In the genomic region with DNA sequence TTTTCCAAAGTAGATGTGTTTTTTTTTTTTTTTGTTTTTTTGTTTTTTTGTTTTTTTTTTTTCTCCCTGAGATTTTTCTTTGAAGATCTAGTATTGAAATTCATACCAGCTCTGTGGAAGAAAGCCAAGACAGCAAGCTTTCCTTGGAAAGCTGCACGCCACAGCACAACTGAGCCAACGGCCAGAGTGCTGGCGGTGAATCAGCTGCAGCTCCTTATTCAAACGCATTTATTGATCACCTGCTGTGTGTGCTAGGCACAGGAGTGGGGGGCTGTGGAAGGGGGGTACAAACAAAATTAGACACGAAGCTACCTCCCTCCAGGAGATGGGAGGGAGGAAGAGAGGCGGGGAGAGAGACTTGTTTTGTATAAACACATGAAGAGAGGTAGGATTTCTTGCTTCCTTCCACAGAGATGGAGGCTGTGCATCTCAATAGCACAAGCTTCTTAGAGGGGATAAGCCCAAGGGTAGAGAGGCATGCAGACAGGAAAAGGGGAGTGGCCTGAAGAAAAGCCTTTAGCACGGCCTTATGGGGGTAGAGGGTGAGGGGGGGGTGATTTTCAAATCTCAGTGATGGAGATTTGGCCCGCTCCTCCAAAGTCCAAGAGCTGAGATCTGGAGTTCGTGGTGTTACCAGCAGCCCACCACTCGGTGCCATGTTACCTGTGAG, we compare ENCODE assay signal across 9 mouse cellular contexts.
A peak's percentile ranks its signal among the peaks of the same experiment; 100 is the strongest.
DNase-seq lines count a peak whose midpoint lies in the region; ATAC-seq and TF ChIP-seq lines count a peak whose summit lies in the region.
"Had no signal": no experiment of that assay in that cellular context is flagged by ENCODE, and none has a peak within 500 bp of the region (broad histone marks: within the 10 kb centered on the region; RNA-seq: fewer than 3 reads in every experiment).

No protein-coding gene starts in this region.

- H3K4me2 ChIP-seq in forebrain, embryonic 11.5 days (ENCODE audit: low read depth, low read length, severe bottlenecking) = no peak overlapping the region

- no peaks in the 10 kb centered on the region for H3K36me3 ChIP-seq in forebrain, embryonic 11.5 days (ENCODE audit: control insufficient read depth, insufficient read depth, low read length)
- H3K36me3 ChIP-seq in thymus, adult 2 months (ENCODE audit: control insufficient read depth, insufficient read depth, low read length) = no peaks in the 10 kb centered on the region

- no peaks in the 10 kb centered on the region; the same call in 1 of the 2 replicates for H3K4me1 ChIP-seq in forebrain, embryonic 11.5 days (replicated peaks; ENCODE audit: control insufficient read depth, insufficient read depth, low read length)
- no peaks in the 10 kb centered on the region for H3K4me1 ChIP-seq in thymus, adult 2 months (replicated peaks; ENCODE audit: control insufficient read depth, insufficient read depth, low read length)

- H3K9ac ChIP-seq in forebrain, embryonic 11.5 days (ENCODE audit: low read length) = no peak overlapping the region

- no peak overlapping the region; the same call in 1 of the 2 replicates for H3K27ac ChIP-seq in forebrain, embryonic 11.5 days (ENCODE audit: low read depth, low read length)
- no peak overlapping the region for H3K27ac ChIP-seq in thymus, adult 2 months (ENCODE audit: control insufficient read depth, insufficient read depth, low read length)

- no peak for TF ChIP-seq CTCF in thymus, adult 2 months (IDR thresholded peaks at IDR 0.05; ENCODE audit: borderline replicate concordance, control insufficient read depth, extremely low read depth, insufficient read depth, low read length, poor library complexity)

- H3K4me3 ChIP-seq in forebrain, embryonic 11.5 days (ENCODE audit: low read depth, low read length) = no peak overlapping the region
- no peak overlapping the region for H3K4me3 ChIP-seq in thymus, adult 2 months (ENCODE audit: control insufficient read depth, insufficient read depth, low read length)

- H3K9me3 ChIP-seq in forebrain, embryonic 11.5 days (ENCODE audit: control insufficient read depth, low read length) = no peaks in the 10 kb centered on the region

- 0 out of 2 replicates have a peak, but pooled peaks have one; percentile 21 for ATAC-seq in forebrain, embryonic 11.5 days (replicated peaks; ENCODE audit: low FRiP score)
- ATAC-seq in megakaryocyte, adult 5-6 weeks (ENCODE audit: poor library complexity, severe bottlenecking) = no peak

- DNase-seq in layer of hippocampus, adult 11-12 months (ENCODE audit: low spot score) = peak; percentile 28
- no peak for DNase-seq in layer of hippocampus, postnatal 25 days (ENCODE audit: extremely low spot score in 1 of 2, low spot score in 1 of 2)
- no peak for DNase-seq in forebrain, embryonic 11.5 days (ENCODE audit: low spot score)
- DNase-seq in left cerebral cortex, adult 11 months (ENCODE audit: low spot score) = peak; percentile 11
- peak; percentile 75 to 79 for DNase-seq in right cerebral cortex, postnatal 10 days (ENCODE audit: low spot score in 2 of 2)
- DNase-seq in kidney, postnatal 25 days = no peak
- no peak for DNase-seq in thymus, adult 2 months

- WGBS in forebrain, embryonic 11.5 days = 35% methylated on average over 10 of the region's 10 CpGs
- 73% methylated on average over 10 of the region's 10 CpGs for WGBS in thymus, adult 2 months

- no peaks in the 10 kb centered on the region for H3K27me3 ChIP-seq in forebrain, embryonic 11.5 days (ENCODE audit: control insufficient read depth, insufficient read depth, low read length)
- H3K27me3 ChIP-seq in thymus, adult 2 months (ENCODE audit: control insufficient read depth, insufficient read depth, low read length) = no peaks in the 10 kb centered on the region
- H3K27me3 ChIP-seq: CH12.LX had no signal

- no peak for TF ChIP-seq POLR2A in thymus, adult 2 months (IDR thresholded peaks at IDR 0.05; ENCODE audit: control insufficient read depth, extremely low read depth, insufficient read depth, low read length, poor library complexity)

Comparison
In these comparisons a context has a peak if more than half of its experiments do, and no peak if none do; other contexts are left out.
1. DNase-seq: peak in layer of hippocampus, adult 11-12 months (single experiment), left cerebral cortex, adult 11 months (single experiment) and right cerebral cortex, postnatal 10 days (2 of 2); none in layer of hippocampus, postnatal 25 days (0 of 2), forebrain, embryonic 11.5 days (single experiment), kidney, postnatal 25 days (0 of 2) and thymus, adult 2 months (single experiment).